Mouse (Mus musculus): ENCODE measurements around the gene Wipi2. TPM values are rescaled to one million over a fixed set of nuclear protein-coding genes. Genes with fewer than 3 reads are reported as not detected.

Gene Wipi2
- total and polyA plus RNA-seq, 3 experiments = 10.9 to 42.8 (median 42.7) TPM

GRCm38 (mm10) chr5:142700842-142701589 is 73.5 kb downstream of the Wipi2 start:
- H3K36me3 ChIP-seq (replicated peaks) = no peaks in the 10 kb centered on the region
- H3K27me3 ChIP-seq (ENCODE audit: insufficient read depth, low read length) = peaks cover 24% of the 10 kb centered on the region
- DNase-seq (ENCODE audit: low spot score) = no peak
- H3K4me1 ChIP-seq (ENCODE audit: insufficient read depth, low read depth, low read length) = no peaks in the 10 kb centered on the region
- no peak overlapping the region for H3K4me3 ChIP-seq (ENCODE audit: low read depth, low read length)
- peaks cover 5% of the 10 kb centered on the region; the same call in 1 of the 2 replicates for H3K9me3 ChIP-seq (replicated peaks)
- ATAC-seq (ENCODE audit: extremely low read depth, insufficient number of reproducible peaks, low FRiP score, poor library complexity, severe bottlenecking) = no peak
- TF ChIP-seq CTCF (IDR thresholded peaks at IDR 0.05; ENCODE audit: low read depth, low read length) (no peak), TAL1 (conservative IDR thresholded peaks at IDR 0.05; ENCODE audit: low read depth, low read length) (no peak), GATA1 (IDR thresholded peaks at IDR 0.05; ENCODE audit: borderline replicate concordance, low read length) (no peak), GATA2 (IDR thresholded peaks at IDR 0.05; ENCODE audit: borderline replicate concordance, low read depth, low read length) (no peak), POLR2AphosphoS5 (IDR thresholded peaks at IDR 0.05; ENCODE audit: insufficient replicate concordance, low read depth, low read length) (no peak)

- ATAC-seq (ENCODE audit: extremely low read depth, insufficient number of reproducible peaks, low FRiP score, poor library complexity, severe bottlenecking) (no peak), DNase-seq (ENCODE audit: low spot score) (no peak)
- TF ChIP-seq POLR2AphosphoS5 (IDR thresholded peaks at IDR 0.05; ENCODE audit: insufficient replicate concordance, low read depth, low read length) (no peak), GATA2 (IDR thresholded peaks at IDR 0.05; ENCODE audit: borderline replicate concordance, low read depth, low read length) (no peak), GATA1 (IDR thresholded peaks at IDR 0.05; ENCODE audit: borderline replicate concordance, low read length) (no peak), TAL1 (conservative IDR thresholded peaks at IDR 0.05; ENCODE audit: low read depth, low read length) (no peak), CTCF (IDR thresholded peaks at IDR 0.05; ENCODE audit: low read depth, low read length) (no peak)
- no peaks in the 10 kb centered on the region for H3K4me1 ChIP-seq (ENCODE audit: insufficient read depth, low read depth, low read length)
- no peaks in the 10 kb centered on the region for H3K36me3 ChIP-seq (replicated peaks)
- peaks cover 20% of the 10 kb centered on the region for H3K27me3 ChIP-seq (ENCODE audit: insufficient read depth, low read length)
- peaks cover 5% of the 10 kb centered on the region; the same call in 1 of the 2 replicates for H3K9me3 ChIP-seq (replicated peaks)
- H3K4me3 ChIP-seq (ENCODE audit: low read depth, low read length) = no peak overlapping the region
Measured at GRCm38 (mm10) chr5:142701651-142702510, 74.4 kb downstream of the Wipi2 start.

- H3K27me3 ChIP-seq (ENCODE audit: insufficient read depth, low read length) = peaks cover 20% of the 10 kb centered on the region
- no peak overlapping the region for H3K4me3 ChIP-seq (ENCODE audit: low read depth, low read length)
Measured at GRCm38 (mm10) chr5:142702511-142703138, 75.1 kb downstream of the Wipi2 start.

GRCm38 (mm10) chr5:142703569-142703968 is 76.1 kb downstream of the Wipi2 start:
- no peak for TF ChIP-seq POLR2AphosphoS5 (IDR thresholded peaks at IDR 0.05; ENCODE audit: insufficient replicate concordance, low read depth, low read length)
- TF ChIP-seq GATA2 (IDR thresholded peaks at IDR 0.05; ENCODE audit: borderline replicate concordance, low read depth, low read length) = no peak
- no peak for TF ChIP-seq CTCF (IDR thresholded peaks at IDR 0.05; ENCODE audit: low read depth, low read length)
- TF ChIP-seq GATA1 (IDR thresholded peaks at IDR 0.05; ENCODE audit: borderline replicate concordance, low read length) = no peak
- TF ChIP-seq TAL1 (conservative IDR thresholded peaks at IDR 0.05; ENCODE audit: low read depth, low read length) = no peak
- Histone ChIP-seq H3K4me3 (ENCODE audit: low read depth, low read length) (no peak overlapping the region), H3K36me3 (replicated peaks) (no peaks in the 10 kb centered on the region), H3K27me3 (ENCODE audit: insufficient read depth, low read length) (peaks cover 18% of the 10 kb centered on the region; the same call in 1 of the 2 replicates), H3K9me3 (replicated peaks) (peaks cover 3% of the 10 kb centered on the region; the same call in 1 of the 2 replicates), H3K4me1 (ENCODE audit: insufficient read depth, low read depth, low read length) (no peaks in the 10 kb centered on the region)
- ATAC-seq (ENCODE audit: extremely low read depth, insufficient number of reproducible peaks, low FRiP score, poor library complexity, severe bottlenecking) (no peak), DNase-seq (ENCODE audit: low spot score) (no peak)

More at GRCm38 (mm10) chr5:142702511-142703138, 75.1 kb downstream of the Wipi2 start:
- DNase-seq (ENCODE audit: low spot score) (no peak), ATAC-seq (ENCODE audit: extremely low read depth, insufficient number of reproducible peaks, low FRiP score, poor library complexity, severe bottlenecking) (no peak)
- Histone ChIP-seq H3K36me3 (replicated peaks) (no peaks in the 10 kb centered on the region), H3K9me3 (replicated peaks) (peaks cover 5% of the 10 kb centered on the region; the same call in 1 of the 2 replicates), H3K4me1 (ENCODE audit: insufficient read depth, low read depth, low read length) (no peaks in the 10 kb centered on the region)
- TF ChIP-seq GATA1 (IDR thresholded peaks at IDR 0.05; ENCODE audit: borderline replicate concordance, low read length) = no peak
- TF ChIP-seq POLR2AphosphoS5 (IDR thresholded peaks at IDR 0.05; ENCODE audit: insufficient replicate concordance, low read depth, low read length) = no peak
- TF ChIP-seq GATA2 (IDR thresholded peaks at IDR 0.05; ENCODE audit: borderline replicate concordance, low read depth, low read length) = no peak
- TF ChIP-seq TAL1 (conservative IDR thresholded peaks at IDR 0.05; ENCODE audit: low read depth, low read length) = no peak
- TF ChIP-seq CTCF (IDR thresholded peaks at IDR 0.05; ENCODE audit: low read depth, low read length) = no peak

- DNase-seq (ENCODE audit: low spot score) = no peak
- no peak for TF ChIP-seq TAL1 (conservative IDR thresholded peaks at IDR 0.05; ENCODE audit: low read depth, low read length)
- no peak for TF ChIP-seq CTCF (IDR thresholded peaks at IDR 0.05; ENCODE audit: low read depth, low read length)
- no peak for TF ChIP-seq POLR2AphosphoS5 (IDR thresholded peaks at IDR 0.05; ENCODE audit: insufficient replicate concordance, low read depth, low read length)
- no peak for TF ChIP-seq GATA2 (IDR thresholded peaks at IDR 0.05; ENCODE audit: borderline replicate concordance, low read depth, low read length)
- no peak for TF ChIP-seq GATA1 (IDR thresholded peaks at IDR 0.05; ENCODE audit: borderline replicate concordance, low read length)
- no peak overlapping the region for H3K4me3 ChIP-seq (ENCODE audit: low read depth, low read length)
Measured at GRCm38 (mm10) chr5:142707709-142708108, 80.2 kb downstream of the Wipi2 start.

More at GRCm38 (mm10) chr5:142707709-142708108, 80.2 kb downstream of the Wipi2 start:
- Histone ChIP-seq H3K36me3 (replicated peaks) (no peaks in the 10 kb centered on the region), H3K4me1 (ENCODE audit: insufficient read depth, low read depth, low read length) (no peaks in the 10 kb centered on the region), H3K9me3 (replicated peaks) (peaks cover 10% of the 10 kb centered on the region), H3K27me3 (ENCODE audit: insufficient read depth, low read length) (peaks cover 11% of the 10 kb centered on the region)
- ATAC-seq (ENCODE audit: extremely low read depth, insufficient number of reproducible peaks, low FRiP score, poor library complexity, severe bottlenecking) = no peak
